Mouse (Mus musculus) olfactory bulb, adult 2 months (tissue): ENCODE data around the gene Sds.

Source experiments
- CTCF ChIP-seq: fragments of 200-500 bp; IDR thresholded peaks from 2 replicates; pipeline ENCODE4 v1.5.1; 2012; ENCODE audit warnings: low read depth, mild to moderate bottlenecking, low read length, moderate library complexity; ENCODE audit not compliant: insufficient read depth
- POLR2A ChIP-seq: fragments of 200-500 bp; IDR thresholded peaks from 2 replicates; pipeline ENCODE4 v1.6.1; 2012; ENCODE audit warnings: mild to moderate bottlenecking, low read depth, low read length, moderate library complexity; ENCODE audit not compliant: insufficient read depth

GRCm38 (mm10) chr5:120511643-120512220 lies 35.4 kb downstream of the Sds start:
- no peak for TF ChIP-seq POLR2A
- TF ChIP-seq CTCF, result no peak
